Mouse (Mus musculus): Measurements from ENCODE around the gene Mef2a.

GRCm38 (mm10) chr7:67246067-67246466, 126.6 kb downstream of the Mef2a start:
- TF ChIP-seq POLR2A (IDR thresholded peaks at IDR 0.05; ENCODE audit: insufficient read length, low read depth) (no peak), CEBPB (IDR thresholded peaks at IDR 0.05; ENCODE audit: insufficient read depth, poor library complexity, severe bottlenecking) (no peak), MAX (IDR thresholded peaks at IDR 0.05; ENCODE audit: low read depth) (no peak), MYOD1 (IDR thresholded peaks at IDR 0.05; ENCODE audit: control insufficient read depth in 1 of 3, insufficient read length in 2 of 3, low read depth in 2 of 3) (no peak), USF1 (IDR thresholded peaks at IDR 0.05; ENCODE audit: low read depth) (no peak), E2F4 (IDR thresholded peaks at IDR 0.05; ENCODE audit: insufficient read depth) (no peak)

Measured in myocyte (in vitro differentiated cells).